Mouse (Mus musculus): ENCODE measurements around the gene Actl6b. TPM values are rescaled to one million over a fixed set of nuclear protein-coding genes. Genes with fewer than 3 reads are reported as not detected.

Gene Actl6b
- total RNA-seq (2023) = not detected

DNA sequence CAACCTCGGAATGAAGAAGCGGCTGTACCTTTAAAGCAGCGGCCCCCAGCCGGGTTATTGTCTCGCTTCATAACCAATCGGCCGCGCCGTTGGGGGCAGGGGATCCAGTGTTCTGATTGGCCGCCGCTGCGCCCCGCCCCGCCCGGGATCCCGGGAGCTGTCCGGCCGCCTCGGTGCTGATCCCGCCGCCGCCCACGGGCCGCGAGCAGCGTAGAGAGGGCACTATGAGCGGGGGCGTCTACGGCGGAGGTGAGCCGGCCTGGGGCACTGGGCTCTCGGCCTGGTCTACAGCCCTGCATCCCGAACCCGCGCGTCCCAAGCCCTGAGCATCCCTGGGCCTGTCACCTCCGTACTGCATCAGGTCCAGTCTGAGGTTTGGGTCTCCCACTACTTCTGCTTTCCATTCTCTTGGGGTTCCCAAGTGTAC is at the start of gene Actl6b:
Gene Actl6b (plus strand): TSS at position 107 of the 427 bp plus-strand sequence.

GRCm38 (mm10) chr5:137518436-137518835 is 34.9 kb upstream of the Actl6b start, which contains the start of gene Gigyf1:
TSS of gene Gigyf1 (plus strand) at chr5:137518548.

GRCm38 (mm10) chr5:137533117-137533827 is 20.0 kb upstream of the Actl6b start, which contains the start of the genes Epo and Gnb2:
TSS of gene Epo (minus strand) at chr5:137533242.
TSS of gene Gnb2 (minus strand) at chr5:137533510.

DNA sequence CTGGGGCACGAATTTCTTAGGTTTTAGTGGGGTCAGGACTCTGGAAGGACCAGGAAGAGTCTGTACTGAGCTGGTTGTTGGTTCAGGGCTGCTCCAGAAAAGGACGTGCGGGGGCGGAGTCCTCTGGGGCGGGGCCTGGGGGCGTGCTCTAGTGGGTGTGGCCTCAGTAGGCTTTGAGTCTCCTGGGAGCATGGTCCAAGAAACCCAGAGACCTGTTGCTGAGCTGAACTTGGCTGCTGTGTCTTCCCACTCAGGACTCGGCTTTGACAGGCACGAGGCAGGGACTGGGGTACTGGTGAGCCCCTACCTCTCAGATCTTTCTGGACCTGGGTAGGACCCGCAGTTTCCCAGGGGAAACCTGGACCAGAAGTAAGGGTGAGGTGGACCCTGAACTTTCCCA is 16.3 kb downstream of the Actl6b start, which contains the start of gene Tfr2:
Gene Tfr2 (plus strand): TSS at position 176 of the 400 bp plus-strand sequence.

DNA sequence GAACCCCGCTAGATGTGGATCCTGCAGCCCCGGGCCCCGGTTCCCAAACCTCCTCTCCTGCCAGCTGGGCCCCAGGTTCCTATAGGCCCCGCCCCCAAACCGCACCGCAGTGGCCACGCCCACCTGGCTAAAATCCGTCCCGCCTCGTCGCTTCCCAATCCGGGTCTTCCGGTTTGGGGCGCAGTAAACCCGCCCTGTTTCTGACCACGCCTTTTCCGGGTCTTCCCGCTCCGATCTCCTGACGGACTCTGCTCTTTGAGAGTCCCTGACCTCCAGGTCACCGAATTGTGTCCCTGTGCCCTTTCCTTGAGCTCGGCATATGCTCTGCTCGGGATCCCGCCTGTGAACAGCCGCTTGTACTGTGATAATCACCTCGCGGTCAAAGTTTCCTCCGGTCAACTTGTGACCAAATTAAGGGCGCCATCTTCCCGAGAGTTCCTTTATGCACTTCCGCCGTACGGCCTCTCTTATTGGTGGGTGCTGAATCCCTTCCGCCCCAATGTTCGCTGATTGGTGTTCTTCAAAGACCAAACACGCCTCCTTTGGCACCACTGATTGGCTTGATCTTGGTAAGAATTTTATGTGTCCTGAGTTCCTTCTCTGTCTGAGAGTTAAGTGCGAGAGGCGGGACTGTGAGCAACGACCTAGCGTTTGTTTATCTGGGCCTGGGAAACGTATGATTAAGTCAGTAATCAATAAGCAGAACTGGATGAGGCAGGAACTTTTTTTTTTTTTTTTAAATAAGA is 47.5 kb downstream of the Actl6b start, which contains the start of gene Mospd3:
Gene Mospd3 (minus strand): TSS at position 440 of the 746 bp plus-strand sequence.

DNA sequence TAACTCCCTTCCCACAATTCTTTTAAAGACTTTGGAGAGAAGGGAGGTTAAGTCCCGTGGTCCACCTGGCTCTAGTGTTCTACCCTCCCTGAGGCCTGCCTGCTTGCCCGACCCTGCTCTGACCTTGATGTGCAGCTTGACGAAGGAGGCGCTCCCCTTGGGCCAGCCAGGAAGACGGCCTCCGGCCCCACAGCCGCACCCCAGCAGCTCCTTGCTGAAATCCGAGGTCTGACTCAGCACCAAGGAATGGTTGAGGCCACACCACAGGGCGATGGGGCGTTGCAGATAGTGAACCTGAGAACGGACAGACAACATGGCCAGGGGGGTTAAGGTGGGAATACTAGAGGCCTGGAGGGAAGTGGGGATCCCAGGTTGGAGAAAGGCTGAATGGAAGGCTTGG is 60.2 kb downstream of the Actl6b start, which contains the start of gene Pcolce:
Gene Pcolce (minus strand): TSS at position 235 of the 400 bp plus-strand sequence.

Other genes with a start within 250 kb of the Actl6b start
- gene Srrt, start 245.8 kb upstream of the Actl6b start, total RNA-seq (2023) = 100 to 1,000 TPM; 195 to 241 TPM
- 10 to 100 TPM in 1 of 2 experiments, 1 to 10 TPM in 1; 7.9 to 12.1 TPM for gene Trip6, start 239.1 kb upstream of the Actl6b start, total RNA-seq (2023)
- 10 to 100 TPM; 33.5 to 41.1 TPM for gene Slc12a9, start 219.9 kb upstream of the Actl6b start, total RNA-seq (2023)
- gene Ephb4, start 203.4 kb upstream of the Actl6b start, total RNA-seq (2023) = under 1 TPM in 1 of 2 experiments, not detected in 1; 0.13 TPM
- under 1 TPM; 0.02 to 0.29 TPM for gene Zan, start 76.5 kb upstream of the Actl6b start, total RNA-seq (2023)
- 10 to 100 TPM; 13.8 to 19.8 TPM for gene Pop7, start 51.0 kb upstream of the Actl6b start, total RNA-seq (2023)
- gene Gigyf1, start 35.0 kb upstream of the Actl6b start, total RNA-seq (2023) = 10 to 100 TPM; 50.9 to 52.3 TPM
- not detected for gene Epo, start 20.3 kb upstream of the Actl6b start, total RNA-seq (2023)
- 100 to 1,000 TPM; 921 to 972 TPM for gene Gnb2, start 20.0 kb upstream of the Actl6b start, total RNA-seq (2023)
- gene Tfr2, start 16.3 kb downstream of the Actl6b start, total RNA-seq (2023) = 10 to 100 TPM in 1 of 2 experiments, 1 to 10 TPM in 1; 7.0 to 11.2 TPM
- 10 to 100 TPM; 46.3 to 50.4 TPM for gene Mospd3, start 47.5 kb downstream of the Actl6b start, total RNA-seq (2023)
- gene Pcolce, start 60.3 kb downstream of the Actl6b start, total RNA-seq (2023) = 1 to 10 TPM in 1 of 2 experiments, under 1 TPM in 1; 0.84 to 4.0 TPM
- under 1 TPM in 1 of 2 experiments, not detected in 1; 0.26 TPM for gene Fbxo24, start 75.5 kb downstream of the Actl6b start, total RNA-seq (2023)
- 100 to 1,000 TPM; 217 to 232 TPM for gene Lrch4, start 75.6 kb downstream of the Actl6b start, total RNA-seq (2023)
- gene Gm20605, start 75.7 kb downstream of the Actl6b start, total RNA-seq (2023) = 10 to 100 TPM; 44.5 to 45.7 TPM
- 10 to 100 TPM; 74.3 to 76.8 TPM for gene Sap25, start 87.8 kb downstream of the Actl6b start, total RNA-seq (2023)
- gene Irs3, start 92.2 kb downstream of the Actl6b start, total RNA-seq (2023) = not detected
- gene Agfg2, start 131.2 kb downstream of the Actl6b start, total RNA-seq (2023) = 10 to 100 TPM; 27.2 to 29.2 TPM
- gene Nyap1, start 188.1 kb downstream of the Actl6b start, total RNA-seq (2023) = under 1 TPM; 0.83 to 0.93 TPM
- gene Tsc22d4, start 192.2 kb downstream of the Actl6b start, total RNA-seq (2023) = 100 to 1,000 TPM; 265 to 295 TPM
- 10 to 100 TPM; 26.5 to 32.9 TPM for gene Ppp1r35, start 225.3 kb downstream of the Actl6b start, total RNA-seq (2023)
- gene Mepce, start 234.1 kb downstream of the Actl6b start, total RNA-seq (2023) = 10 to 100 TPM; 29.3 to 33.9 TPM
- gene Zcwpw1, start 234.3 kb downstream of the Actl6b start, total RNA-seq (2023) = 1 to 10 TPM; 3.6 to 4.1 TPM

All from neutrophil, adult 83 days (primary cell).